Mouse (Mus musculus): Measurements from ENCODE around the gene Golga4. TPM values are rescaled to one million over a fixed set of nuclear protein-coding genes. Genes with fewer than 3 reads are reported as not detected.

The Golga4 gene
- polyA plus RNA-seq, 1 experiment from 2014 or later: 48.5 TPM

GRCm38 (mm10) chr9:118527056-118527455 lies 21.0 kb downstream of the Golga4 start:
- DNase-seq (ENCODE audit: low spot score, missing footprints): no peak
- no peak overlapping the region for H3K4me2 ChIP-seq
- H3K4me3 ChIP-seq (ENCODE audit: low read depth, low read length): no peak overlapping the region
- no peaks in the 10 kb centered on the region for H3K27me3 ChIP-seq (ENCODE audit: control insufficient read depth, insufficient read depth, low read length)
- no peak for ATAC-seq (ENCODE audit: low FRiP score)
- no peak overlapping the region for H3K9ac ChIP-seq (ENCODE audit: low read length)
- H3K4me1 ChIP-seq (ENCODE audit: control insufficient read depth, insufficient read depth, low read length): no peaks in the 10 kb centered on the region
- no peak overlapping the region for H3K27ac ChIP-seq (ENCODE audit: low read depth, low read length)
- WGBS: 91% methylated on average over 18 of the region's 18 CpGs
- no peaks in the 10 kb centered on the region for H3K9me3 ChIP-seq (ENCODE audit: control insufficient read depth, low read length)
- H3K36me3 ChIP-seq (ENCODE audit: control insufficient read depth, insufficient read depth, low read length): peaks cover 6% of the 10 kb centered on the region; the same call in 1 of the 2 replicates

DNA sequence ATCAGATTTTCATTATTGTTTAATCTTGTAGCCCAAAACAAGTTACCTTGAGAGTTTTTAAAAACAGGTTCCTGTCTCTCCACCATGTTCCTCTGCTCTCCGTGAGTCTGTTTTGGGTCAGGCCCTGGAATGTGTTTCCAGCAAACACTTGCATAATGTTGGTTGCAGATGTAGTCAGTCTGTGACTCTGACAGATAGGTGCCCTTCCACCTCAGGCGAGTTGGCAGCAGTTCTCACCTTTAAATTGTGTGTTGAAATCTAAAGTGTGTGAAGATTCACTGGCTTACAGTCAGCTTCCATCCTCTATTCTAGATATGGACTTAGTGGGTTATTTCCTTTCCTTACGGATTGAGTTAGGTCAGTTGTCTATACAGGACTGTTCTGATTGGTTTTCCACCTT lies 23.7 kb downstream of the Golga4 start:
- 91% methylated on average over 3 of the region's 3 CpGs for WGBS

GRCm38 (mm10) chr9:118530679-118531078 lies 24.6 kb downstream of the Golga4 start:
- WGBS: 93% methylated on average over 6 of the region's 6 CpGs
- Histone ChIP-seq H3K36me3 (ENCODE audit: control insufficient read depth, insufficient read depth, low read length) (peaks cover 8% of the 10 kb centered on the region; the same call in 1 of the 2 replicates), H3K27ac (ENCODE audit: low read depth, low read length) (no peak overlapping the region), H3K9ac (ENCODE audit: low read length) (no peak overlapping the region), H3K9me3 (ENCODE audit: control insufficient read depth, low read length) (no peaks in the 10 kb centered on the region), H3K4me1 (ENCODE audit: control insufficient read depth, insufficient read depth, low read length) (no peaks in the 10 kb centered on the region), H3K4me2 (no peak overlapping the region), H3K4me3 (ENCODE audit: low read depth, low read length) (no peak overlapping the region), H3K27me3 (ENCODE audit: control insufficient read depth, insufficient read depth, low read length) (no peaks in the 10 kb centered on the region)
- no peak for DNase-seq (ENCODE audit: low spot score, missing footprints)
- no peak for ATAC-seq (ENCODE audit: low FRiP score)

More for the DNA sequence above, 23.7 kb downstream of the Golga4 start:
- no peak overlapping the region for H3K4me2 ChIP-seq
- no peak for DNase-seq (ENCODE audit: low spot score, missing footprints)
- H3K27me3 ChIP-seq (ENCODE audit: control insufficient read depth, insufficient read depth, low read length): no peaks in the 10 kb centered on the region
- H3K27ac ChIP-seq (ENCODE audit: low read depth, low read length): no peak overlapping the region
- no peak overlapping the region for H3K4me3 ChIP-seq (ENCODE audit: low read depth, low read length)
- peaks cover 8% of the 10 kb centered on the region; the same call in 1 of the 2 replicates for H3K36me3 ChIP-seq (ENCODE audit: control insufficient read depth, insufficient read depth, low read length)
- no peak for ATAC-seq (ENCODE audit: low FRiP score)
- no peaks in the 10 kb centered on the region for H3K4me1 ChIP-seq (ENCODE audit: control insufficient read depth, insufficient read depth, low read length)
- no peak overlapping the region for H3K9ac ChIP-seq (ENCODE audit: low read length)
- no peaks in the 10 kb centered on the region for H3K9me3 ChIP-seq (ENCODE audit: control insufficient read depth, low read length)

DNA sequence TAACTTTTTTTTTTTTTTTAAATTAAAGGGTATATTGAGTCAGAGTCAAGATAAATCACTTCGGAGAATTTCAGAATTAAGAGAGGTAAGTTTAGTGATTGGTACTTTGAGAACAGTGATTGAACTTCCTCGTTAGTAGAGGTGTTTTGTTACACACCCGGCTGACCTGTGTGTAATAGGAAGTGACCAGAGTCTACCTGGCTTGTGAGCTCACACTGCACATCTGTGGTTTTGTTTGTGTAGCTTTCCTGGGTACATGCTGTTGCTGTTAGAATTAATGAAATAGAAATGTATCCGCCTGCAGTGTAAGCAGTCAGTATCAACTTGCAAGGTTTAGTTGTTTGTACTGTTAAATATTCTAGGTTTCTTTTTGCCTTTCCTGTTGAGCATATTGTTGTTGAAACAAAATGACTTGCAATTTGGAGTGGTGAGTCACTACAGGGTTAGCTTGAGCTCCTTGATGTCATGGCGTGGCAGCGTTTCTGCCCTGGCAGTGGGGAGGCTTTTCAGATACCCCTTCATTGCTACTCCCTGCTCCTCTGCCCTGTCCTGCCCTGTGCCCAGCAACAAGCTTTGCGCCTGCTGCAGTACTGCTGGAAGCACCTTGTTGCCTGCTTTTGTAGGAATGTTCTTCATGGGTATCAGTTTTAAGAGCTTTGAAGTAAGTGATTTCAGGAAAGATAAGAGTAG lies 26.6 kb downstream of the Golga4 start:
- H3K4me3 ChIP-seq (ENCODE audit: low read depth, low read length): no peak overlapping the region
- H3K36me3 ChIP-seq (ENCODE audit: control insufficient read depth, insufficient read depth, low read length): peaks cover 15% of the 10 kb centered on the region
- H3K4me1 ChIP-seq (ENCODE audit: control insufficient read depth, insufficient read depth, low read length): no peaks in the 10 kb centered on the region
- H3K9me3 ChIP-seq (ENCODE audit: control insufficient read depth, low read length): no peaks in the 10 kb centered on the region
- WGBS: 94% methylated on average over 7 of the region's 7 CpGs
- H3K27ac ChIP-seq (ENCODE audit: low read depth, low read length): no peak overlapping the region
- DNase-seq (ENCODE audit: low spot score, missing footprints): no peak
- no peak overlapping the region for H3K4me2 ChIP-seq
- ATAC-seq (ENCODE audit: low FRiP score): no peak
- H3K9ac ChIP-seq (ENCODE audit: low read length): no peak overlapping the region
- no peaks in the 10 kb centered on the region for H3K27me3 ChIP-seq (ENCODE audit: control insufficient read depth, insufficient read depth, low read length)

DNA sequence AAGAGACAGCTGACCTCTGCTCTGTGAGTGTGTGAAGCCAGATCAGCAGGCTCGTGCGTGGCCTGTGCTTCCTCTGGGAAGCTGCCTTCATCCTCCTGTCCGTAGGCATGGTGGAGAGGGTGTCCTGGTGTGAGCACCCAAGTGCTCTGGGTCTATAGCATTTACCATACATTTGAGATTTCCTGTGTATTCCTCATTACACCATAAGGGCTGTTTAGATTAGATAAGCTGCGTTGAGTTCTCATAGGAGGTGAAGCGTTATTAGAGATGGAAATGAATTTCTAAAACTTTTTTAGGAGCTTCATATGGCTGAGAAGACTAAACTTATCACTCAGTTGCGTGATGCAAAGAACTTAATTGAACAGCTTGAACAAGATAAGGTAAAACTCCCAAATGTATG lies 30.9 kb downstream of the Golga4 start:
- Histone ChIP-seq H3K9ac (ENCODE audit: low read length) (no peak overlapping the region), H3K27me3 (ENCODE audit: control insufficient read depth, insufficient read depth, low read length) (no peaks in the 10 kb centered on the region), H3K9me3 (ENCODE audit: control insufficient read depth, low read length) (no peaks in the 10 kb centered on the region), H3K4me2 (no peak overlapping the region), H3K36me3 (ENCODE audit: control insufficient read depth, insufficient read depth, low read length) (peaks cover 12% of the 10 kb centered on the region), H3K4me3 (ENCODE audit: low read depth, low read length) (no peak overlapping the region), H3K4me1 (ENCODE audit: control insufficient read depth, insufficient read depth, low read length) (no peaks in the 10 kb centered on the region), H3K27ac (ENCODE audit: low read depth, low read length) (no peak overlapping the region)
- WGBS: 95% methylated on average over 6 of the region's 6 CpGs
- DNase-seq (ENCODE audit: low spot score, missing footprints) (no peak), ATAC-seq (ENCODE audit: low FRiP score) (no peak)

GRCm38 (mm10) chr9:118537463-118538339 lies 31.6 kb downstream of the Golga4 start:
- Histone ChIP-seq H3K36me3 (ENCODE audit: control insufficient read depth, insufficient read depth, low read length) (peaks cover 12% of the 10 kb centered on the region), H3K4me1 (ENCODE audit: control insufficient read depth, insufficient read depth, low read length) (no peaks in the 10 kb centered on the region), H3K4me3 (ENCODE audit: low read depth, low read length) (no peak overlapping the region), H3K27me3 (ENCODE audit: control insufficient read depth, insufficient read depth, low read length) (no peaks in the 10 kb centered on the region), H3K27ac (ENCODE audit: low read depth, low read length) (no peak overlapping the region), H3K9ac (ENCODE audit: low read length) (no peak overlapping the region), H3K9me3 (ENCODE audit: control insufficient read depth, low read length) (no peaks in the 10 kb centered on the region), H3K4me2 (no peak overlapping the region)
- DNase-seq (ENCODE audit: low spot score, missing footprints): no peak
- 87% methylated on average over 9 of the region's 9 CpGs for WGBS
- no peak for ATAC-seq (ENCODE audit: low FRiP score)

- 89% methylated on average over 8 of the region's 8 CpGs for WGBS
- H3K36me3 ChIP-seq (ENCODE audit: control insufficient read depth, insufficient read depth, low read length): peaks cover 4% of the 10 kb centered on the region
- H3K9me3 ChIP-seq (ENCODE audit: control insufficient read depth, low read length): no peaks in the 10 kb centered on the region
- H3K27me3 ChIP-seq (ENCODE audit: control insufficient read depth, insufficient read depth, low read length): no peaks in the 10 kb centered on the region
- no peak overlapping the region for H3K27ac ChIP-seq (ENCODE audit: low read depth, low read length)
- no peak overlapping the region for H3K9ac ChIP-seq (ENCODE audit: low read length)
- no peak overlapping the region for H3K4me2 ChIP-seq
- no peaks in the 10 kb centered on the region for H3K4me1 ChIP-seq (ENCODE audit: control insufficient read depth, insufficient read depth, low read length)
- DNase-seq (ENCODE audit: low spot score, missing footprints) (no peak), ATAC-seq (ENCODE audit: low FRiP score) (no peak)
- no peak overlapping the region for H3K4me3 ChIP-seq (ENCODE audit: low read depth, low read length)
Measured at GRCm38 (mm10) chr9:118541851-118542250, 35.8 kb downstream of the Golga4 start.

DNA sequence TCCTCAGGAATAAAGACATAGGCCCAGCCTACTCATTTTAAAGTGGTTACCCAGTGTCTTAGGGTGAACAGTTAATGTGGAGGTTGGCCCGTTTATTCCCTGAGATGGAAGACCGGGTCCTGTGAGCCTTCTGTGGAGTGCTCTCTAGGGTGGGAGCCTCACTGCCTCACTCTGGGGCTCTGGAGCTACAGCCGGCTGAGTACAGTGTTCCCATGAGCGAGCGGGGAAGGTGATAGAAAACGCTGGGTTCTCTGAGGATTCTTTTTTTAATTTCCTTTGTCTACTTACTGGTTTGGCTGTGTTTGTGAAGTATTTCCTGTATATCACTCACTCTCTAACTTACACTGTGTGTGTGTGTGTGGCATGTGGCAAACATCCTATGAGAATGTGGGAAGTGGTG lies 39.1 kb downstream of the Golga4 start:
- H3K36me3 ChIP-seq (ENCODE audit: control insufficient read depth, insufficient read depth, low read length): peaks cover 8% of the 10 kb centered on the region
- no peak overlapping the region for H3K9ac ChIP-seq (ENCODE audit: low read length)
- DNase-seq (ENCODE audit: low spot score, missing footprints): no peak
- 88% methylated on average over 6 of the region's 6 CpGs for WGBS
- no peak overlapping the region for H3K4me2 ChIP-seq
- no peaks in the 10 kb centered on the region for H3K4me1 ChIP-seq (ENCODE audit: control insufficient read depth, insufficient read depth, low read length)
- ATAC-seq (ENCODE audit: low FRiP score): no peak
- no peaks in the 10 kb centered on the region for H3K27me3 ChIP-seq (ENCODE audit: control insufficient read depth, insufficient read depth, low read length)
- no peak overlapping the region for H3K4me3 ChIP-seq (ENCODE audit: low read depth, low read length)
- no peak overlapping the region for H3K27ac ChIP-seq (ENCODE audit: low read depth, low read length)
- H3K9me3 ChIP-seq (ENCODE audit: control insufficient read depth, low read length): no peaks in the 10 kb centered on the region

GRCm38 (mm10) chr9:118548651-118549050 lies 42.6 kb downstream of the Golga4 start:
- Histone ChIP-seq H3K9me3 (ENCODE audit: control insufficient read depth, low read length) (no peaks in the 10 kb centered on the region), H3K4me1 (ENCODE audit: control insufficient read depth, insufficient read depth, low read length) (no peaks in the 10 kb centered on the region), H3K36me3 (ENCODE audit: control insufficient read depth, insufficient read depth, low read length) (peaks cover 15% of the 10 kb centered on the region), H3K27me3 (ENCODE audit: control insufficient read depth, insufficient read depth, low read length) (no peaks in the 10 kb centered on the region), H3K4me3 (ENCODE audit: low read depth, low read length) (no peak overlapping the region), H3K27ac (ENCODE audit: low read depth, low read length) (no peak overlapping the region), H3K9ac (ENCODE audit: low read length) (no peak overlapping the region), H3K4me2 (no peak overlapping the region)
- 96% methylated on average over 12 of the region's 12 CpGs for WGBS
- DNase-seq (ENCODE audit: low spot score, missing footprints) (no peak), ATAC-seq (ENCODE audit: low FRiP score) (no peak)
